Mouse (Mus musculus): ENCODE measurements around the gene Clmn. TPM values are rescaled to one million over a fixed set of nuclear protein-coding genes. Genes with fewer than 3 reads are reported as not detected.
A peak's percentile ranks its signal among the peaks of the same experiment; 100 is the strongest.

Gene Clmn
- polyA plus RNA-seq, 1 experiment from 2014 or later: 2.9 TPM

GRCm38 (mm10) chr12:104841256-104841655 is 23.6 kb downstream of the Clmn start:
- H3K27ac ChIP-seq (ENCODE audit: low read depth, low read length): no peak overlapping the region
- peaks cover 9% of the 10 kb centered on the region for H3K4me1 ChIP-seq (ENCODE audit: control insufficient read depth, insufficient read depth, low read length)
- 88% methylated on average over 3 of the region's 3 CpGs for WGBS
- H3K9me3 ChIP-seq (ENCODE audit: control insufficient read depth, low read length): no peaks in the 10 kb centered on the region
- no peak overlapping the region for H3K4me2 ChIP-seq (ENCODE audit: low read depth)
- no peaks in the 10 kb centered on the region for H3K27me3 ChIP-seq (ENCODE audit: control insufficient read depth, insufficient read depth, low read length)
- ATAC-seq (ENCODE audit: insufficient read depth, low FRiP score, low TSS enrichment) (no peak), DNase-seq (ENCODE audit: low spot score) (no peak)
- H3K9ac ChIP-seq (ENCODE audit: low read length): no peak overlapping the region
- H3K4me3 ChIP-seq (ENCODE audit: low read depth, low read length): no peak overlapping the region
- H3K36me3 ChIP-seq (ENCODE audit: control insufficient read depth, insufficient read depth, low read length): no peaks in the 10 kb centered on the region

- H3K27ac ChIP-seq (ENCODE audit: low read depth, low read length): no peak overlapping the region
- no peaks in the 10 kb centered on the region for H3K36me3 ChIP-seq (ENCODE audit: control insufficient read depth, insufficient read depth, low read length)
- H3K9ac ChIP-seq (ENCODE audit: low read length): no peak overlapping the region
- H3K4me3 ChIP-seq (ENCODE audit: low read depth, low read length): no peak overlapping the region
- 53% methylated on average over 4 of the region's 4 CpGs for WGBS
- no peaks in the 10 kb centered on the region for H3K9me3 ChIP-seq (ENCODE audit: control insufficient read depth, low read length)
- DNase-seq (ENCODE audit: low spot score) (no peak), ATAC-seq (ENCODE audit: insufficient read depth, low FRiP score, low TSS enrichment) (no peak)
- H3K4me2 ChIP-seq (ENCODE audit: low read depth): no peak overlapping the region
- no peaks in the 10 kb centered on the region for H3K27me3 ChIP-seq (ENCODE audit: control insufficient read depth, insufficient read depth, low read length)
- H3K4me1 ChIP-seq (ENCODE audit: control insufficient read depth, insufficient read depth, low read length): no peaks in the 10 kb centered on the region; the same call in 1 of the 2 replicates
Measured at GRCm38 (mm10) chr12:104838987-104839386, 25.9 kb downstream of the Clmn start.

- Histone ChIP-seq H3K4me3 (ENCODE audit: low read depth, low read length) (no peak overlapping the region), H3K9me3 (ENCODE audit: control insufficient read depth, low read length) (no peaks in the 10 kb centered on the region), H3K27ac (ENCODE audit: low read depth, low read length) (no peak overlapping the region), H3K4me1 (ENCODE audit: control insufficient read depth, insufficient read depth, low read length) (no peaks in the 10 kb centered on the region; the same call in 1 of the 2 replicates), H3K27me3 (ENCODE audit: control insufficient read depth, insufficient read depth, low read length) (no peaks in the 10 kb centered on the region), H3K36me3 (ENCODE audit: control insufficient read depth, insufficient read depth, low read length) (no peaks in the 10 kb centered on the region), H3K4me2 (ENCODE audit: low read depth) (no peak overlapping the region), H3K9ac (ENCODE audit: low read length) (no peak overlapping the region)
- DNase-seq (ENCODE audit: low spot score) (no peak), ATAC-seq (ENCODE audit: insufficient read depth, low FRiP score, low TSS enrichment) (no peak)
Measured at GRCm38 (mm10) chr12:104838462-104838861, 26.4 kb downstream of the Clmn start.

GRCm38 (mm10) chr12:104837957-104838401 is 26.9 kb downstream of the Clmn start:
- ATAC-seq (ENCODE audit: insufficient read depth, low FRiP score, low TSS enrichment) (no peak; the same call in 1 of the 2 replicates), DNase-seq (ENCODE audit: low spot score) (no peak)
- WGBS: 79% methylated on average over 13 of the region's 13 CpGs

GRCm38 (mm10) chr12:104837111-104837837 is 27.6 kb downstream of the Clmn start:
- 89% methylated on average over 2 of the region's 2 CpGs for WGBS
- H3K27ac ChIP-seq (ENCODE audit: low read depth, low read length): no peak overlapping the region
- H3K36me3 ChIP-seq (ENCODE audit: control insufficient read depth, insufficient read depth, low read length): no peaks in the 10 kb centered on the region
- H3K9me3 ChIP-seq (ENCODE audit: control insufficient read depth, low read length): no peaks in the 10 kb centered on the region
- H3K9ac ChIP-seq (ENCODE audit: low read length): no peak overlapping the region
- no peak overlapping the region for H3K4me3 ChIP-seq (ENCODE audit: low read depth, low read length)
- DNase-seq (ENCODE audit: low spot score) (no peak), ATAC-seq (ENCODE audit: insufficient read depth, low FRiP score, low TSS enrichment) (no peak)
- no peaks in the 10 kb centered on the region; the same call in 1 of the 2 replicates for H3K4me1 ChIP-seq (ENCODE audit: control insufficient read depth, insufficient read depth, low read length)
- H3K4me2 ChIP-seq (ENCODE audit: low read depth): no peak overlapping the region
- H3K27me3 ChIP-seq (ENCODE audit: control insufficient read depth, insufficient read depth, low read length): no peaks in the 10 kb centered on the region

More at GRCm38 (mm10) chr12:104837957-104838401, 26.9 kb downstream of the Clmn start:
- Histone ChIP-seq H3K27me3 (ENCODE audit: control insufficient read depth, insufficient read depth, low read length) (no peaks in the 10 kb centered on the region), H3K4me1 (ENCODE audit: control insufficient read depth, insufficient read depth, low read length) (no peaks in the 10 kb centered on the region; the same call in 1 of the 2 replicates), H3K4me2 (ENCODE audit: low read depth) (no peak overlapping the region), H3K27ac (ENCODE audit: low read depth, low read length) (no peak overlapping the region), H3K36me3 (ENCODE audit: control insufficient read depth, insufficient read depth, low read length) (no peaks in the 10 kb centered on the region), H3K9ac (ENCODE audit: low read length) (no peak overlapping the region), H3K4me3 (ENCODE audit: low read depth, low read length) (no peak overlapping the region), H3K9me3 (ENCODE audit: control insufficient read depth, low read length) (no peaks in the 10 kb centered on the region)

- H3K9me3 ChIP-seq (ENCODE audit: control insufficient read depth, low read length): no peaks in the 10 kb centered on the region
- H3K4me2 ChIP-seq (ENCODE audit: low read depth): no peak overlapping the region
- DNase-seq (ENCODE audit: low spot score): no peak
- H3K4me3 ChIP-seq (ENCODE audit: low read depth, low read length): no peak overlapping the region
- ATAC-seq (ENCODE audit: insufficient read depth, low FRiP score, low TSS enrichment): no peak
- no peaks in the 10 kb centered on the region for H3K27me3 ChIP-seq (ENCODE audit: control insufficient read depth, insufficient read depth, low read length)
- 94% methylated on average over 6 of the region's 6 CpGs for WGBS
- H3K27ac ChIP-seq (ENCODE audit: low read depth, low read length): no peak overlapping the region
- no peaks in the 10 kb centered on the region; the same call in 1 of the 2 replicates for H3K4me1 ChIP-seq (ENCODE audit: control insufficient read depth, insufficient read depth, low read length)
- no peaks in the 10 kb centered on the region for H3K36me3 ChIP-seq (ENCODE audit: control insufficient read depth, insufficient read depth, low read length)
- no peak overlapping the region for H3K9ac ChIP-seq (ENCODE audit: low read length)
Measured at GRCm38 (mm10) chr12:104836230-104836629, 28.6 kb downstream of the Clmn start.

- no peak for ATAC-seq (ENCODE audit: insufficient read depth, low FRiP score, low TSS enrichment)
- Histone ChIP-seq H3K4me1 (ENCODE audit: control insufficient read depth, insufficient read depth, low read length) (no peaks in the 10 kb centered on the region; the same call in 1 of the 2 replicates), H3K27ac (ENCODE audit: low read depth, low read length) (no peak overlapping the region), H3K4me3 (ENCODE audit: low read depth, low read length) (no peak overlapping the region), H3K9me3 (ENCODE audit: control insufficient read depth, low read length) (no peaks in the 10 kb centered on the region), H3K27me3 (ENCODE audit: control insufficient read depth, insufficient read depth, low read length) (no peaks in the 10 kb centered on the region), H3K4me2 (ENCODE audit: low read depth) (no peak overlapping the region), H3K9ac (ENCODE audit: low read length) (no peak overlapping the region), H3K36me3 (ENCODE audit: control insufficient read depth, insufficient read depth, low read length) (no peaks in the 10 kb centered on the region)
- DNase-seq (ENCODE audit: low spot score): peak; percentile 33
- 75% methylated on average over 19 of the region's 19 CpGs for WGBS
Measured at GRCm38 (mm10) chr12:104835369-104836094, 29.3 kb downstream of the Clmn start.

- Histone ChIP-seq H3K36me3 (ENCODE audit: control insufficient read depth, insufficient read depth, low read length) (no peaks in the 10 kb centered on the region), H3K27ac (ENCODE audit: low read depth, low read length) (no peak overlapping the region), H3K4me2 (ENCODE audit: low read depth) (no peak overlapping the region), H3K27me3 (ENCODE audit: control insufficient read depth, insufficient read depth, low read length) (no peaks in the 10 kb centered on the region), H3K4me1 (ENCODE audit: control insufficient read depth, insufficient read depth, low read length) (no peaks in the 10 kb centered on the region; the same call in 1 of the 2 replicates), H3K4me3 (ENCODE audit: low read depth, low read length) (no peak overlapping the region), H3K9ac (ENCODE audit: low read length) (no peak overlapping the region), H3K9me3 (ENCODE audit: control insufficient read depth, low read length) (no peaks in the 10 kb centered on the region)
- DNase-seq (ENCODE audit: low spot score) (no peak), ATAC-seq (ENCODE audit: insufficient read depth, low FRiP score, low TSS enrichment) (no peak)
- 55% methylated on average over 4 of the region's 4 CpGs for WGBS
Measured at GRCm38 (mm10) chr12:104834772-104835171, 30.1 kb downstream of the Clmn start.
